Mouse (Mus musculus): ENCODE data around the gene Trim71.

DNA sequence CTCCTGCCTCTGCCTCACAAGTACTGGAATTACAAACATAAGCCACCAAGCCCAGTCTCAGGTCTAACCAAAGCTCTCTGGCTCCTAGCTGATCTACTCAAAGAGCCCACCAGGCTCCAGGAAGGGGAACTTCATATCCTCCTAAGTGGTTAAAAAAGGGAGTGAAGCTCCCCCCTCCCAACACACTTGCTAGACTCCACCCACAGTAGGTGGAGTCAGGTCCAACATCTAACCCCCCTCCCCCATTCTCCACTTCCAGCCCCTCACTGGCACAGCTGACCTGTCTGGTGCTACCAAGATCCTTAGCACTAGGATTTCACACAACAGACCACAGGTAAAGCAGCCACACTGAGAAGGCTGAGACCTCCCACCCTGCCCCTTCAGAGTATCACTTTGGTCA lies 10.3 kb downstream of the Trim71 start:
- TF ChIP-seq CTCF (IDR thresholded peaks at IDR 0.05; ENCODE audit: control insufficient read depth, insufficient read depth, insufficient read length) = no peak
- no peak for TF ChIP-seq MAX (IDR thresholded peaks at IDR 0.05)
- no peak for TF ChIP-seq MYOG (IDR thresholded peaks at IDR 0.05; ENCODE audit: control insufficient read depth, extremely low read depth, insufficient read length)
- no peak for TF ChIP-seq USF1 (IDR thresholded peaks at IDR 0.05; ENCODE audit: low read depth)
- no peak for TF ChIP-seq FOSL1 (IDR thresholded peaks at IDR 0.05; ENCODE audit: insufficient read depth, low read length, poor library complexity, severe bottlenecking)
- TF ChIP-seq MYOD1 (IDR thresholded peaks at IDR 0.05; ENCODE audit: control insufficient read depth, insufficient read length, low read depth) = no peak
- TF ChIP-seq CEBPB (IDR thresholded peaks at IDR 0.05; ENCODE audit: low read depth) = no peak
